Mouse (Mus musculus): ENCODE data around the gene Hectd1.

The Hectd1 gene

DNA sequence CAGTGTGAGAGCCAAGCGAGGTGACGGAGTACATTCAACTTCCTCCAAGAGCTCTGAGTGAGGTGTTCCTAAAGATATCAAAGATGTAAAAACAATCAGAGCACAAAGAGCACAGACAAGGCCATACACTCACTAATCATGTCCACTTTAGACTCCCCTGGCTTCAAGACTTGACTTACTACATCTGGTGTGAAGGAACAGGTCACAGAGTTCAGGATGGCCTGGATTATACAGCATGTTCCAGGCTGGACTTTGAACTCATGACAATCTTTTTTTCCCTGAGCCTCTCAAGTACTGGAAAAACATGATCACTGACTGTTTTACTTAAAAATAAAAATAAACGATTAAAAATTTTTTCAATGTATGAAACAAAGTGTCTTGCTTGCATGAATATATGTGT lies 70.0 kb downstream of the Hectd1 start:
- no peak for DNase-seq

DNA sequence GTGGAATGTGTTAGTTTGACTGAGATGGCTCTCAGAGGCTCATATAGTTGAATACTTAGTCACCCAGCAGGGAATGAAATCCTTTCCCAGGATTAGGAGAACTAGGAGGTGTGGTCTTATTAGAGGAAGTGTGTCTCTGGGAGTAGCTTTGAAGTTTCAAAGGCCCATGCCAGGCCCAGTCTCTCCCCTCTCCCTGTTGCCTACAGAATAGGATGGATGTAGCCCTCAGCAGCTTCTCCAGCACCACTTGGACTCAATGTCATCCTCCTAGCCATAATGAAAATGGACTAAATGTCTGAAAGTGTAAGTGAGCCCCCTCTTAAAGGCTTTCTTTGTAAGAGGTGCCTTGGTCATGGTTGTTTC lies 72.8 kb downstream of the Hectd1 start:
- DNase-seq: no peak

DNA sequence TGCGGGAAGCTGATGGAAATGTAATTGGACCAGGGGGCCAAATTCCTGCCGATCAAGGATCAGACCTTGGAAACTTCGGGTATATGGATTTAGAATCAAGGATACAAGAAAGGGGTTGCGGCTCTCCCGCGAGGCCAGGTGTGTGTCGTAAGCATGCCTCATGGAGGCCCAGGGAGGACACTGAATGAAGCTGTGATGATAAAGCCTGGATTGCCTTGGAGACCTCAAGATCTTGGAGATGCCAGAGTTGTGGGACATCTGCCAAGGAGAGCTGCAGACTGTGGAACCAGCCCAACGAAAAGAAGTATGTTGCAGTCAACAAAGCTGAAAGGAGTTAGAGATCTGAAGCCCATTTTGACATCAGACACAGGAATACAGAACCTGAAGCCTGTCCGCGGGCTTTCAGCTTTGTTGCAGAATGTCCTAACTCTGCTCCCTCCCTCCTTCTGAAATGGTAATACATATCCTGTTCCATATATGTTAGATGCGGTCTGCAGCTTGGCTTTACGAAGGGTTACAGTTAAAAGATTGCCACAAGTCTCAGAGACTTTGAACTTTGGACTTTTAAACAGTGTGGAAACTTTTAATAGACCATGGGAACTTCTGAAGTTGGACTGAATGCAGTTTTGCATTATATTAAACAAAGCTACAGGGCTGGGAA lies 73.3 kb downstream of the Hectd1 start:
- DNase-seq: no peak

DNA sequence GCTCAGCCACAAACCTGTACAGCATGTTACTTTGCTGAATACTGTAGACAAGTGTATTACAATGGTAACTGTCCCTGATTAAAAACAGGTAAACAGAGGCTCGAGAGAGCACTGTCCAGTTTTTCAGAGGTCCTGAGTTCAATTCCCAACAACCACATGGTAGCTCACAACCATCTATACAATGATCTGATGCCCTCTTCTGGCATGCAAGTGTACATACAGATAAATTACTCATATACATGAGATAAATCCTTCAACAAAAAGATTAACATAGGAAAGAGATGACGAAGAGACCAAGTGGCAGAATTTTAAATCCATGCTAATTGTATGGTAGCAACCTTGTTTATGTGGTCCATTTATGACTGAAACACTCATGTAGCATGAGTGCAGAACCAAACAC lies 82.0 kb downstream of the Hectd1 start:
- DNase-seq: no peak

DNA sequence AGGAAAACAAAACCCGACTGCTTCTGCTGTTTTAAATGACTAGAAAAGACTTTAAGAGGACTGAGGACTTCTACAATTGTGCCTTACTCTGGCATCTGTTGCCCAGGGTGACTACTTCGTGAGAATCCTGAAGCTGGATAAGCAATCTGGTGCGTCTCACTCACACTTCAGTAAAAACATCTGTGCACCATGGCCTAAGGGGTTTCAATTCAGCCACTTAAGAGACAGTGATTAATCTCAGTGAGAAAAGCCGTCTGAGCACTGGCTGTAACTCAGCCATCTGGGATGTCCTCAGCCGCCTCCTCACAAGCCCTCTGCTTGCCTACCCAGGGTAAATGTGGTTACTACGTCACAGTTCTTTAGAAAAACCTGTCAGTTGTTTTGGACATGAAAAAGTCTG lies 84.4 kb downstream of the Hectd1 start:
- no peak for DNase-seq

DNA sequence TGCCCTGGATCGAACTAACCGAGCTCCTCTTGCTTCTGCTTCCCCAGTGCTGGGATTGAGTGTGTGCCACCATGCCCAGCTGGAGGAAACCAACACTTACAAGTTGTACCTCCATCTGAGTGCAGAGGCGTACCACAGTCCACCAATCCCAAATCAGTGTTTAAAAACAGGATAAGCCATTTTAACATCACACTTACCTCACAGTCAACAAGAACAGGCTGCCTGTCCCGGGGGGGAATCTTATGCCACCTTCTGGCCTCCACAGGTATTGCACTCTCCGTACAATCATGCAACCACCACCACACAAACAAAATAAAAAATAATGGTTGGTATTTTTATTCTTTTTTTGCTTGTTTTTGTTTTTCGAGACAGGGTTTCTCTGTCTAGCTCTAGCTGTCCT lies 87.6 kb downstream of the Hectd1 start:
- no peak for DNase-seq

DNA sequence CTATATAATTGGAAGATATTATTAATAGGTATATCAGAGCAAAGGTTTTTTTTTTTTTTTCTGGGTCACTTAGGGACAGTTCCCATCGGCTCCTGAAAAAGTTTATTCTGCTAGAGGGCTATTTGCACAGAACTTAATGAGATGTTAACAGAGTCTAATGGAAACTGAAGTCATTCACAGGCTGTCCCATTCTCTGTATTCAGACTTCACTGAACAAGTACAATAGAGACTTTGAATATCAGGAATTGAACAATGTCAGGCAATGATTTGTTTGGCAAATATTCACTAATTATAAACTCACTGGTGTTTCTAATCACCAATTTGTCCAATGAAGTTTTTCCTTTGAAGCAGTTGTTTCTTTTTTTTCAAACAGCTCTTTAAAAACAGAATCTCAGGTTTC lies 92.5 kb downstream of the Hectd1 start:
- no peak for DNase-seq

DNA sequence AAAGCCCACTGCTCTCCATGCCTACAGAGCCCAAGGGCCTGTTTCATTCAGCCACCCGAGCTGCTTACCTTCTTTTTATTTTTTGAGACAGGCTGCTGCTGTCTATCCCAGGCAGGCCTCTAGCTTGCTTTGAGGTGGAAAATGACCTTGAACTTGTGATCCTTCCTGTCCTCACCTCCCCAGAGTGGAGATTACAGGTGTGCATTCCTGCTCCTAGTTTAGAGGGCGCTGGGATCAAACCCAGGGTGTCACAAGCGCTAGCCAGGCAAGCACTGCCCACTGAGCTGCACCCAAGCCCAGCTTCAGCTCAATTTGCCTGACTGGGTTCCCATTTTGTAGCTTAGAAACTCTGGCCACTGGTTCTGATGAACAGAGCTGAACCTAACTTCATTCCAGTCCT lies 93.0 kb downstream of the Hectd1 start:
- DNase-seq: no peak

DNA sequence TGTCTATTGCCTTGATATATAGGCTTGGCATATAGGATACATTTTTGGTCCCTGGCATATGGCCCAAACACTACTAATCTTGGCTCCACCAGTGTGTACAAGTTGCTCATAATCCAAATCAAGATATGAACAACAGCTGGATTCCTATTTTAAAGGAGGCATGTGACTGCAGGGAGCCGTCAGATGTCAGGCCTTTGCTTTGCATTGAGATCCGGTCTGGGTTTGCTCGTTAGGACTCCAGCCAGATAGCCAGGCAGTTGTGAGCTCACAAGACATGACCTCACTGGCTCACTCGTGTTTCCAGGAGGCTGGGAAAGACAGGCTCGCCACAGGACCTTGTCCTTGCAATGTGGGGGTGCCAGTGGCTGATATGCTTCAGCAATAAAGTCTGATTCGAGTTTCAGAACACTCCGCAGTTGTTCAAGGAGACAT lies 93.5 kb downstream of the Hectd1 start:
- no peak for DNase-seq

DNA sequence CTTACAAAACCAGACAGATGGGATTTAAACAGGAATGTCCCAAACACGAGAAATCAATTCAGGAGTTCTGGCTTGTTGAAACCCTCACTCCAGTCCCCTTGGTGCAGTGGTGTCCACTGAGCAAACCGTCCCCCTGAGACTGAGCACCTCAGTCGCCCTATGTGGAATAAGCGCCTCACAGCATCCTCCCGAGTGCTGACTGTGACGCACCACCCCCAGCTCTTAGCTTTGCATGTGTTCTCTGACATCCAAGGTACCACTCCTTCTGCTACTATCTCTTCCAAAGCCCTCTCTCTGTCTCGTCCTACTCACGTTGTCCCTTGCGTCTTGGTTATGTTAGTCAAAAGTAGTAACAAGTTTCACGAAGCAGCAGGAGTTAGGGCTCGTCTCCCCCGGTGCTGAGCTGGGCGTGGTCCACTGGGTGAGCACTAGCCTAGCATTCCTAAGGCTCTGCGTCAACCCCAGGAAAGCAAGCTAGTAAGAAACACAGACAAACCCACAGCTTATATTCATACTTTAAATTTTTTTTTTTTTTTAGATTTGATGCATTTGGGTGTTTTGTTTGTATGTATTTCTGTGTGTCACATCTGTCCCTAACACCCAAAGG lies 94.6 kb downstream of the Hectd1 start:
- DNase-seq: no peak

DNA sequence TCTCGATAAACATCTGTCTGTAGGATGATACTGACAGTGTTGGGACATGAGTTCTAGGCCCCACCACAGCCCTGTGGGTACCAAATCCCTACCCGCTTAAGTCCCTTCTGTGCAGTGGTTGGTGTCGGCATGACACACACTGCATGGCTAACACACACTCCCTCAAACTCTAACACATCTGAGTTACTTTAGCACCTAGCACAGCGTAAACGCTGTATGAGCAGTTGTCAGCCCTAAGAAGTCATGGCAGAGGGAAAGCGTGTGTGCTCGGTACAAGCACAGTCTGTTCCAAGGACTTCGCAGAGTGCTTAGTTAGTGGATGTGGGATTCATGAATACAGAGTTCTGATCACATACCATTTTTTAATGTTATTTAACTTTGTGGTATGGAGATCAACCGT lies 99.5 kb downstream of the Hectd1 start:
- no peak for DNase-seq

DNA sequence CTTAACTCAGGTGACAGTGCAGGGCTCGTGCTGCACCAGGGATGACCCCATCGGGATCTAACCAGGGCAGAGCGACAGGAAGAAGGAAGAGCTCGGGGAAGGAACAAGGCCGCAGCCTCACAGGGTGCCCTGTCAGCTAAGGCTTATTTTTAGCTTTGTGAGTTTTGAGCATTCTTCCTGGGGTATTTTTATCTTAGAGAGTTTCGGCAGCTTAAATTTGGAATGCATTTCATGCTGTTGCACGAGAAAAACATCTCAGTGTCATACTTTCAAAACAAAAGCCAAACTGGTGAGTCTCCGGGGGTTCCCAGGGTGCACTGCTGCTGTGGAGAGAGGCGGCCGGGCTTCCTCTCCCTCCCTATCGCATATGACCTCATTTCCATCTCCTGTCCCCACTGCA lies 100.3 kb downstream of the Hectd1 start:
- DNase-seq: no peak

DNA sequence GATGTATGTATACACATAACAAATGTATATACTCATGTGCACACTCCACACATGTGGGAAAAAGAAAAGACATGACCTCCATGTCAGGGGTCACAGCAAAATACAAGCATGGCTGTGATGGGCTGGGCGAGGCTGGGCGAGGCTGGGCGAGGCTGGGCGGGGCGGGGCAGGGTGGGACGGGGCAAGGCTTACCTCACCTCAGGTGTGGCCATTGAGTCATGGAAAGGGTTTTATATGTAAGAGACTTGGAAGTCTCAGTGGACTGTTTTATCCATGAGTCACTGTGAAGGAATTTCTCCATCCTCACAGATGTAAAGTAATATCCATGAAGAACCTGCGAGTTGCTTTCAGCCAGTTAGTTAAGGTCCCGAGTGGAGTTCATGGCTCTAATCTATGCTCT lies 107.5 kb downstream of the Hectd1 start:
- DNase-seq: no peak

DNA sequence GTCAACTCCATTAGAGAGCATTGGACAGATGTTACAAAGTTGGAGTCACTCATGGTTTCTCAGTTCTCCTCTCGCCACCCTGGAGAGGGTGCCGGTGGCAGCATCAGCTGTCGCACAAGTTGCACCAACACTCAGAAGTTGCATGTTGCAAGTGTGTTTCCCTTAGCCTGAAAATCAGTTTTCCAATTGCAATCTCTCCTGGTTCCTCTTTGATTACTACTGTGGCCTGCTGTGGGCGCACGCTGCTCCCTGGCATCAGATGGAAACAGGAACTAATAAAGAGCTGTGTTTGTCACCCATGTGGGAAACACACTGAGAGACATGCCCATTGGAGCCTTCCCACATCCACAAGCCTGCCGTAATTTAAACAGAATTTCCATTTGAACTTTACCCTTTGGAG lies 110.7 kb downstream of the Hectd1 start:
- DNase-seq: no peak

DNA sequence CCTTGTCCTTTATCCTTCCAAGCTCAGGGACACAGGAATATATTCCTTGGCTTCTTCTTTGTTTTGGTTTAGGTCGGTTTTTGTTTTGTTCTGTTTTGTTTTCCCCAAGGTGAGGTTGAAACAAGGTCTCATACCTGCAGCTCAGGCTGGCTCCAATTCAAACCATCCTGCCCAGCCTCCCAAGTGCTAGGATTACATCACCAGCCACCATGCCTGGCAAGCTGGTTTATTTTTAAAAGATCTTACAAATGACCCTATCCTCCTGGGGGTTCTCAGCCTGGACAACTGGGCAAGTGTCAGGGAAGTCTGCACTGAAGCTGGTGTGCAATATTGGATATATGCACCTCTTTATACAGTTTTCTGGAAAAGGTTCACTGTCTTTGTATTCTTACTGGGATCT lies 116.7 kb downstream of the Hectd1 start:
- DNase-seq: no peak

DNA sequence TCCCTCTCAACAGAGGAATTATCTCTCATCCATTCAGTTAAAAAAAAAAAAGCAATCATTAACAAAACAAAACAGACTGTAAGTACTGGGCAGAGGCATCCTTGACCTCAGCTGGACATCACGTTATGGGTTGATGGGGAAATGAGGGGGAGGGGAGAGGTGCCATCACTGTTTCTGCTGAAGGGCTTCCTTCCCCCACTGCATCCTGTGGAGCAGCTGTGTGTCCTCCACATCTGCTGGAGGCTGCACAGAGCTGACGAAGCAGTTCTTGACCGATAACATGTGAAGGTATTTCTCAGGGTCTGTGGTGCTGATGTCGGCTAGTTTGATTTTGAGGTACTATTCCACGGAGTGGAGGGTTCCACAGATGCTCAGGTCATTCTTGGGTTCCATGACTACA lies 119.2 kb downstream of the Hectd1 start:
- no peak for DNase-seq

DNA sequence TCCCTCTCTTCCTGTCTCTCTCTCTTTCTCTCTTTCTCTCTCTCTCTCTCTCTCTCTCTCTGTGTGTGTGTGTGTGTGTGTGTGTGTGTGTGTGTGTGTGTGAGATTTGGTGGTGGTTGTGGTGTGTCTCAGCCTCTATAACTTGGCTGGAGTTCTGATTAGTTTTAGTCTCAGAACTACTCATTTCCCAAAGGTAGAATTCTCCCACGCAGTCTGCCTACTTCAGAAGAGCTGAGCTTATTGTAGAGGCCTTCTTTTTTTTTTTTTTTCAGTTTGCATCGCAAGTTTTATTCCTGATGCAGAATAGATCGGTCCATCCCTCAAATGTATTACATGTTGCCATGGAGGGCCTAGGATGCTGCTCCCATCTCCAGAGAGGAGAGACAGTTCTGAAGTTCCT lies 119.6 kb downstream of the Hectd1 start:
- no peak for DNase-seq

DNA sequence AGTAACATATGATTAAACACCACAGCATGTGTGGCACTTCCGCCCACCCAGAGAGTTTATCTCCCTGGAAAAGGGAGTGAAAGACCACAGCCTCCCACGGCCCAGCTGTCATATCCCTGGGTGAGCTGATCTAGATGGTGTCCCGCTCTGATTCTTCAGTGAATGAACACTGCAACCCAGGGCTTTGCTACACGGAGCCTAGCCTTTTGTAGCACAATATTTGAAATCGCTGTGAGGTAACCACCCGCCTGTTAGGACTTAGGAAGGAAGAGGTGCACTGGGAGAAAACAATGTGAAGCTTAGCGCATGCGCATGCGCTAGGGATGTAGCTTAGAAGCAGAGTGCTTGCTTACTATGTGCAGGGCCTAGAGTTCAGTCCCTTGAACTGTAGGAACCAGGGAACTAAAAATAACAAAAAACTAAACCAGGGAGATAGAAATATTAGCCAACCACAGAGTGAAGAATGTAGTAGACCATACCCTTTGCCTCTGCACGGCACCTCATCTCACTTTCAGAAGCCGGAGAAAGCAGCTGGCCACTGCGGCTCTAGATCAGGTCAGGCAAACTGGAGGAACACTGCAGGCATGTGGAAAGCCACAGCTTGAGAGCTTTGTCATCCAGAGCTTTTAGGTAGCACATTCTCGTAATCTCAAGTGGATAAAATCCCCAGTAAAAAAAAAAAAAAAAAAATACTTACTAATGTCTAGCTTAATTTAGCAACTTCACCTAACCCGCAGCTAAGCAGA lies 120.2 kb downstream of the Hectd1 start:
- DNase-seq: peak; percentile 87

DNA sequence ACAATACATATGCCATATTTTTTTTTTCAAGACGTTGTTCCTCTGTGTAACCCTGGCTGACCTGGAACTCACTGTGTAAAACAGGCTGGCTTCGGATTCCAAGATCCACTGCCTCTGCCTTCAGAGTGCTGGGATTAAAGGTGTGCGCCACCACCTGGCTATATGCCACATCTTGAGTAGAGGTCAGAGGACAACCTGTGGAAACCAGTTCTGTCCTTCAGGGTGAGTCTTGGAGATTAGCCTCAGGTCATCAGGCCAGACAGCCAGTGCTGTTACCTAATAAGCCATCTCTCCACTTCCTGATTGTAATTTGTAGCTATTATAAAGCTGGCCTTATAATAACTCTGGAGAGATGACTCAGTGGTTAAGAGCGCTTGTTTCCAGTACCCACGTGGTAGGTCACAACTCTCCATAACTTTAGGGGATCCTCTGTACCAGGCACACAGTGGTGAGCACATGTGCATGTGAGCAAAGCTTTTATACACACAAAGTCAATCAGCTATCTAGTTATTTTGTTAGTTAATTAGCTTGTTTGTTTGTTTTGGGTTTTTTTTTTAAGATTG lies 122.6 kb downstream of the Hectd1 start:
- no peak for DNase-seq

DNA sequence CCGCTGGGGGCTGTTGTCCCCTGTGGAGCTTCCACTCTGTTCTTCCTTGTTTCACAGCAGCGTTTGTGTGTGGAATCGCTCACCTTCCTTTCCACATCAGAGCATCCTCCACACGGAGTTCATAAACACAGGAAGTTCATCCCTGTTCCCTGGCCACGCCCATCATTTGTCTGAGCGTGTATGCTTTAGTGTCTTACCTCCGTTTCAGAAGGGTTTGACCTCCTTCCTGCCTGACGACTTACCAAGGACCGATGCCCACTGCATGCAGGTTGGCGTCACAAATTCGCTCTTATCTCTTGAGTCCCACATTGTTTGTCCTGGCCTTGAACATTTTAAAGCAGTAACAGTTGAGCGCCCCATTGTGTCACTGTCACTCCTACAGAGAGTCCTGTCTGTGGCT lies 123.6 kb downstream of the Hectd1 start:
- DNase-seq: no peak

DNA sequence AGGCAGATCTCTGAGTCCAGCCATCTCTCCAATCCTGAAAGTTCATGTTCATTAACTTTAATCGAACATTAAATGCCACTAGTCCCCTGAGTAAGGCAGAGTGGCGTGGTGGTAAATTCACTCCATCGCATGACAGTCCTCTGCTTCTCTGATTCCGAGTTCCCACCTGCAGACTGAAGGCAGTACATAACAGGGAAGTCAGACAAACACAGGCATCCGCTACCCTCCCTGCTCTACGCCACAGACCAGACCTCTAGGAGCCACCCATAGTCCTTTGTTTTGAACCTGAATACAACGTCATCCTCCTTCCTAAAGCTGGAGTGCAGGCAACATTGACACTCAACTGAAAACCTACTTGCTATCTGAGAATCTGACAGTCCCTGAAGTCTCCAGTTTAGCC lies 124.8 kb downstream of the Hectd1 start:
- DNase-seq: no peak

DNA sequence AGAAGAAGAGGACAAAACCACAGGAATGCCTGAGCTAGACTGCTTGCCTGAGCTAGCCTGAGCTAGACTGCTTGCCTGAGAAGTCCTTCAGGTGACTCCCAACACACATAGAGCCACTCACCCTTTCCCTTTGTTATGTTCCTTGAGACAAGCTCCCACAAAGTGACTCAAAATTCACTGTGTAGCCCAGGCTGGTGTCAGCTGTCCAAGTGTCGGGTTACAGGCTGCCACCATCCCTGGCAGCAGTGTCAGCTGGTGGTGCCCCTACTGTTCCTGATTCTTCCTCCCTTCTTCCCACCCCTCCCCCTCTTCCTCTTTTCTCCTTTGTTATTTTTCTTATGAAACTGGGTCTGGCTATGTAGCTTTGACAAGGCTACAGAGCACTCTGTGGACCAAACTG lies 125.5 kb downstream of the Hectd1 start:
- no peak for DNase-seq

DNA sequence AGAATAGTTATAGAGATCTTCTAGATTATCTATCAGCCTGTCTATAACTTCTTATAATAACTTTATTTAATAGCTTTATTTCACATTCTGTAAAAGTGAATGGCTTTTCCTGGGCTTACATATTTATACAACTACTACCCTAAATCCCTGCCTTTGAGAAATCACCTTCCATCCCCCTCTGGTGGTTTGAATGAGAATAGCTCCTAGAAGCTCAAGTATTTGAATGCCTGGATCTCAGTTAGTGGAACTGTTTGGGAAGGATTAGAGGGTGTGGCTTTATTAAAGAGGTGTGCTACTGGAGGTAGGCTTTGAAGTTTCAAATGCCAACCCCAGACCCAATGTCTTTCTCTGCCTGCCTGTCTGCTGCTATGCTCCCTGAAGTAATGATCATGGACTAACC lies 127.6 kb downstream of the Hectd1 start:
- DNase-seq: no peak

Data from layer of hippocampus, adult 9-11 months (tissue).